Mouse (Mus musculus) forebrain, postnatal 0 days (tissue): Measurements from ENCODE around the gene Shroom3. TPM values are rescaled to one million over a fixed set of nuclear protein-coding genes. Genes with fewer than 3 reads are reported as not detected.

Experiments
- ATAC-seq: fragments of 200-750 bp; cut with Nextera tagmentation; 2 replicates; pipeline ENCODE4 v1.8.0; 2017; ENCODE audit warnings: mild to moderate bottlenecking, moderate library complexity
- DNase-seq: peaks from one replicate; pipeline ENCODE4 v3.0.0-alpha.2; 2015
- H3K27ac ChIP-seq: fragments of 300-500 bp; sonication (generic); 2 replicates; pipeline ENCODE4 v1.5.1; 2014; ENCODE audit warnings: low read depth, mild to moderate bottlenecking, antibody characterized with exemption, low read length, moderate library complexity, mixed read lengths
- H3K27me3 ChIP-seq: fragments of 300-500 bp; sonication (generic); 2 replicates; pipeline ENCODE4 v1.6.1; 2014; ENCODE audit warnings: mild to moderate bottlenecking, low read length, mixed read lengths; ENCODE audit not compliant: insufficient read depth
- H3K36me3 ChIP-seq: fragments of 300-500 bp; sonication (generic); 2 replicates; pipeline ENCODE4 v1.6.1; 2014; ENCODE audit warnings: mild to moderate bottlenecking, moderate library complexity; ENCODE audit not compliant: insufficient read depth
- H3K4me1 ChIP-seq: fragments of 300-500 bp; sonication (generic); 2 replicates; pipeline ENCODE4 v1.6.1; 2014; ENCODE audit warnings: antibody characterized with exemption; ENCODE audit not compliant: insufficient read depth
- H3K4me2 ChIP-seq: fragments of 300-500 bp; sonication (generic); 2 replicates; pipeline ENCODE4 v1.6.1; 2014; ENCODE audit warnings: low read depth, mild to moderate bottlenecking, moderate library complexity
- H3K4me3 ChIP-seq: fragments of 300-500 bp; sonication (generic); 2 replicates; pipeline ENCODE4 v1.5.1; 2014; ENCODE audit warnings: low read depth, low read length, mixed read lengths
- H3K9ac ChIP-seq: fragments of 300-500 bp; sonication (generic); 2 replicates; pipeline ENCODE4 v1.6.1; 2014; ENCODE audit warnings: mild to moderate bottlenecking
- H3K9me3 ChIP-seq: fragments of 300-500 bp; sonication (generic); 2 replicates; pipeline ENCODE4 v1.6.1; 2016; ENCODE audit warnings: low read length
- CTCF ChIP-seq: sonication (generic); IDR thresholded peaks from 2 replicates; pipeline ENCODE4 v1.5.1; 2016; ENCODE audit warnings: antibody characterized with exemption, control low read depth, low read depth
- WGBS: fragments of 180-500 bp; shearing (Covaris S2); extraction: QIAGEN DNeasy Blood & Tissue Kit; methylation state at CpG from one replicate; pipeline ENCODE4 v1.1.7; 2014; 5-methylcytosine and 5-hydroxymethylcytosine counted together
- polyA plus RNA-seq: library from polyadenylated mRNA; unstranded; fragments of >200 nt; fragmentation: Nextera tagmentation; extraction: Ambion mirVana; gene quantifications from 2 replicates; pipeline ENCODE4 v1.2.1, GENCODE M21; 2015
- total RNA-seq: library from RNA; depleted of rRNA; stranded (reverse); fragments of >200 nt; gene quantifications from 2 replicates; pipeline ENCODE4 v1.2.3, GENCODE M21; 2014

Shroom3 gene
- total and polyA plus RNA-seq, 2 experiments from 2014 or later: 0.91 to 5.8 TPM

- ATAC-seq (no peak), DNase-seq (no peak)
- no peaks in the 10 kb centered on the region for H3K36me3 ChIP-seq
- H3K4me2 ChIP-seq: no peak overlapping the region
- no peak overlapping the region for H3K9ac ChIP-seq
- H3K9me3 ChIP-seq: no peaks in the 10 kb centered on the region
- 78% methylated on average over 2 of the region's 2 CpGs for WGBS
- H3K27me3 ChIP-seq: no peaks in the 10 kb centered on the region
- H3K4me1 ChIP-seq: no peaks in the 10 kb centered on the region
- H3K27ac ChIP-seq: no peak overlapping the region
- TF ChIP-seq CTCF: no peak
- H3K4me3 ChIP-seq: no peak overlapping the region
Observed at GRCm38 (mm10) chr5:92980862-92981261, 297.6 kb downstream of the Shroom3 start.

- no peak overlapping the region for H3K9ac ChIP-seq
- H3K27ac ChIP-seq: no peak overlapping the region
- DNase-seq (no peak), ATAC-seq (no peak)
- no peaks in the 10 kb centered on the region for H3K27me3 ChIP-seq
- H3K4me3 ChIP-seq: no peak overlapping the region
- no peaks in the 10 kb centered on the region for H3K36me3 ChIP-seq
- TF ChIP-seq CTCF: peak; percentile 14; the same call in 1 of the 2 replicates
- H3K4me1 ChIP-seq: no peaks in the 10 kb centered on the region
- H3K4me2 ChIP-seq: no peak overlapping the region
- H3K9me3 ChIP-seq: no peaks in the 10 kb centered on the region
Observed at GRCm38 (mm10) chr5:92982673-92983072, 299.4 kb downstream of the Shroom3 start.

DNA sequence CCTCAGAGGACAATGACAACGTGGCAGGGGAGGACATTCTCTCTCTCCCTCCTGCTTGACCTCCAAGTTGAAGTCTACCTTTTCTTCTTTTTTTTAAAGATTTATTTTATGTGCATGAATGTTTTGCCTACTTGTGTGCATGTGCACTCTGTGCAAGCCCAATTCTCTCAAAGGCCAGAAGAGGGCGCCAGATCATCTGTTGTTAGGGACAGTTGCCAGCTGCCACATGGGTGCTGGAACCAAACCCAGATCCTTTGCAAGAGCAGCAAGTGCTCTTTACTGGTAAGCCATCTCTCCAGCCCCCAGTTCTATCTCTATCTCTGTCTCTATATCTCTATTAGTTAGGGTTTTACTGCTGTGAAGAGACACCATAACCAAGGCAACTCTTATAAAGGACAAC is 300.7 kb downstream of the Shroom3 start:
- Histone ChIP-seq H3K9me3 (no peaks in the 10 kb centered on the region), H3K4me2 (no peak overlapping the region), H3K9ac (no peak overlapping the region)

DNA sequence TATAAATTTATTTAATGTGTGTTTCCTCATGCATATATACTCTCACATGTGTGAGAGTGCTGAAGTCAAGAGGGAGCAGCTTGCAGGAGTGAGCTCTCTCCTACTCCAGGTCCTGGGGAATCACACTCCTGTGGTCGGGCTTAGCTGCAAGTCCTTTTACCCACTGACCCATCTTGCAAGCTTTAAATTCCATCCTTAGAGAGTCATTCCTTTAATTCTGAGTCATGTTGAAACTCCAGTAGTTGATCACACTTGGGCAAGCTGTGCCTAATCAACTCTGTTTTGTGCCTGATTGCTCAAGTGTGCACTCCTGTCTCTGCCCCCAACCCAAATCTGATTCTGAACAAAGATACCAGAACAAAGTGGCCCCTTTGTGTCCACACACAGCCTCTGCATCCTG is 301.5 kb downstream of the Shroom3 start:
- WGBS: 3% methylated on average over 1 of the region's 1 CpGs
- no peak for TF ChIP-seq CTCF
- Histone ChIP-seq H3K4me1 (no peaks in the 10 kb centered on the region), H3K27ac (no peak overlapping the region), H3K4me3 (no peak overlapping the region), H3K27me3 (no peaks in the 10 kb centered on the region), H3K36me3 (no peaks in the 10 kb centered on the region), H3K9ac (no peak overlapping the region), H3K4me2 (no peak overlapping the region), H3K9me3 (no peaks in the 10 kb centered on the region)
- no peak for ATAC-seq
- no peak for DNase-seq

More for the DNA sequence above, 300.7 kb downstream of the Shroom3 start:
- ATAC-seq (no peak), DNase-seq (no peak)
- H3K27me3 ChIP-seq: no peaks in the 10 kb centered on the region
- H3K36me3 ChIP-seq: no peaks in the 10 kb centered on the region
- 42% methylated on average over 2 of the region's 2 CpGs for WGBS
- H3K27ac ChIP-seq: no peak overlapping the region
- no peaks in the 10 kb centered on the region for H3K4me1 ChIP-seq
- TF ChIP-seq CTCF: peak; percentile 42
- H3K4me3 ChIP-seq: no peak overlapping the region

GRCm38 (mm10) chr5:92985391-92985790 is 302.2 kb downstream of the Shroom3 start:
- H3K36me3 ChIP-seq: no peaks in the 10 kb centered on the region
- DNase-seq: no peak
- no peak for ATAC-seq
- no peak overlapping the region for H3K4me3 ChIP-seq
- no peak for TF ChIP-seq CTCF
- no peaks in the 10 kb centered on the region for H3K9me3 ChIP-seq
- no peak overlapping the region for H3K9ac ChIP-seq
- 94% methylated on average over 2 of the region's 2 CpGs for WGBS
- no peak overlapping the region for H3K4me2 ChIP-seq
- no peaks in the 10 kb centered on the region for H3K4me1 ChIP-seq
- no peaks in the 10 kb centered on the region for H3K27me3 ChIP-seq
- H3K27ac ChIP-seq: no peak overlapping the region

GRCm38 (mm10) chr5:92986651-92987610 is 303.7 kb downstream of the Shroom3 start:
- no peak for TF ChIP-seq CTCF
- DNase-seq (no peak), ATAC-seq (no peak)
- Histone ChIP-seq H3K27me3 (no peaks in the 10 kb centered on the region), H3K4me1 (no peaks in the 10 kb centered on the region), H3K9ac (no peak overlapping the region), H3K9me3 (no peaks in the 10 kb centered on the region), H3K4me2 (no peak overlapping the region), H3K4me3 (no peak overlapping the region), H3K27ac (no peak overlapping the region), H3K36me3 (no peaks in the 10 kb centered on the region)
- WGBS: 87% methylated on average over 22 of the region's 22 CpGs
